Mouse (Mus musculus): ENCODE measurements at regions not wholly inside any gene's neighbourhood (a gene's known extent, or its start where the extent isn't known, plus 50 kb on each side); places are given as distances from the start of the nearest gene placed in this dataset.
A peak's percentile ranks its signal among the peaks of the same experiment; 100 is the strongest.

- Histone ChIP-seq H3K4me3 (replicated peaks; ENCODE audit: low read length) (peak overlapping the region; percentile 90), H3K27ac (peak overlapping the region; percentile 100), H3K4me1 (replicated peaks; ENCODE audit: control insufficient read depth, insufficient read depth, low read length) (no peaks in the 10 kb centered on the region), H3K9me3 (ENCODE audit: control insufficient read depth, low read length) (no peaks in the 10 kb centered on the region), H3K4me2 (replicated peaks) (peak overlapping the region; percentile 87), H3K9ac (peak overlapping the region; percentile 100), H3K27me3 (ENCODE audit: control insufficient read depth, insufficient read depth, low read length) (no peaks in the 10 kb centered on the region), H3K36me3 (replicated peaks; ENCODE audit: control insufficient read depth, insufficient read depth) (peaks cover 10% of the 10 kb centered on the region; the same call in 1 of the 2 replicates)
- WGBS = 6% methylated on average over 5 of the region's 5 CpGs
- DNase-seq (ENCODE audit: low spot score) (peak; percentile 60), ATAC-seq (ENCODE audit: low FRiP score) (no peak)
Measured at GRCm38 (mm10) chr13:83728421-83729010, 224.7 kb downstream of the Mef2c start.

GRCm38 (mm10) chr13:83729331-83730009 is 225.6 kb downstream of the Mef2c start:
- no peaks in the 10 kb centered on the region for H3K9me3 ChIP-seq (ENCODE audit: control insufficient read depth, low read length)
- H3K27me3 ChIP-seq (ENCODE audit: control insufficient read depth, insufficient read depth, low read length) = no peaks in the 10 kb centered on the region
- H3K36me3 ChIP-seq (replicated peaks; ENCODE audit: control insufficient read depth, insufficient read depth) = peaks cover 10% of the 10 kb centered on the region; the same call in 1 of the 2 replicates
- peak overlapping the region; percentile 90 for H3K4me3 ChIP-seq (replicated peaks; ENCODE audit: low read length)
- peak overlapping the region; percentile 100 for H3K9ac ChIP-seq
- peak overlapping the region; percentile 87 for H3K4me2 ChIP-seq (replicated peaks)
- H3K4me1 ChIP-seq (replicated peaks; ENCODE audit: control insufficient read depth, insufficient read depth, low read length) = no peaks in the 10 kb centered on the region
- under 1% methylated on average over 33 of the region's 33 CpGs for WGBS
- peak overlapping the region; percentile 100 for H3K27ac ChIP-seq
- DNase-seq (ENCODE audit: low spot score) (peak; percentile 82), ATAC-seq (ENCODE audit: low FRiP score) (peak; percentile 12)

- ATAC-seq (ENCODE audit: low FRiP score) = no peak
- peak; percentile 55 for DNase-seq (ENCODE audit: low spot score)
- WGBS = under 1% methylated on average over 16 of the region's 16 CpGs
- Histone ChIP-seq H3K4me3 (replicated peaks; ENCODE audit: low read length) (peak overlapping the region; percentile 90), H3K27ac (peak overlapping the region; percentile 100), H3K9me3 (ENCODE audit: control insufficient read depth, low read length) (no peaks in the 10 kb centered on the region), H3K36me3 (replicated peaks; ENCODE audit: control insufficient read depth, insufficient read depth) (peaks cover 12% of the 10 kb centered on the region), H3K4me1 (replicated peaks; ENCODE audit: control insufficient read depth, insufficient read depth, low read length) (no peaks in the 10 kb centered on the region), H3K9ac (peak overlapping the region; percentile 100), H3K4me2 (replicated peaks) (peak overlapping the region; percentile 87), H3K27me3 (ENCODE audit: control insufficient read depth, insufficient read depth, low read length) (no peaks in the 10 kb centered on the region)
Measured at GRCm38 (mm10) chr13:83730155-83730712, 226.4 kb downstream of the Mef2c start.

- ATAC-seq (ENCODE audit: low FRiP score) = peak; percentile 78
- 0% methylated on average over 85 of the region's 91 CpGs for WGBS
- peak overlapping the region; percentile 100 for H3K9ac ChIP-seq
- H3K36me3 ChIP-seq (replicated peaks; ENCODE audit: control insufficient read depth, insufficient read depth) = peaks cover 18% of the 10 kb centered on the region
- H3K27me3 ChIP-seq (ENCODE audit: control insufficient read depth, insufficient read depth, low read length) = no peaks in the 10 kb centered on the region
- no peaks in the 10 kb centered on the region for H3K9me3 ChIP-seq (ENCODE audit: control insufficient read depth, low read length)
- no peaks in the 10 kb centered on the region for H3K4me1 ChIP-seq (replicated peaks; ENCODE audit: control insufficient read depth, insufficient read depth, low read length)
- peak; percentile 78 for DNase-seq (ENCODE audit: low spot score)
- H3K4me3 ChIP-seq (replicated peaks; ENCODE audit: low read length) = peak overlapping the region; percentile 90
- peak overlapping the region; percentile 87 for H3K4me2 ChIP-seq (replicated peaks)
- peak overlapping the region; percentile 100 for H3K27ac ChIP-seq
Measured at GRCm38 (mm10) chr13:83730713-83731480, 227.1 kb downstream of the Mef2c start.

GRCm38 (mm10) chr13:83731481-83732006 is 227.7 kb downstream of the Mef2c start:
- Histone ChIP-seq H3K4me3 (replicated peaks; ENCODE audit: low read length) (peak overlapping the region; percentile 90), H3K27me3 (ENCODE audit: control insufficient read depth, insufficient read depth, low read length) (no peaks in the 10 kb centered on the region), H3K4me1 (replicated peaks; ENCODE audit: control insufficient read depth, insufficient read depth, low read length) (no peaks in the 10 kb centered on the region), H3K36me3 (replicated peaks; ENCODE audit: control insufficient read depth, insufficient read depth) (peaks cover 22% of the 10 kb centered on the region), H3K4me2 (replicated peaks) (peak overlapping the region; percentile 87), H3K9me3 (ENCODE audit: control insufficient read depth, low read length) (no peaks in the 10 kb centered on the region), H3K9ac (peak overlapping the region; percentile 100), H3K27ac (peak overlapping the region; percentile 100)
- under 1% methylated on average over 10 of the region's 10 CpGs for WGBS
- ATAC-seq (ENCODE audit: low FRiP score) (no peak; the same call in 1 of the 2 replicates), DNase-seq (ENCODE audit: low spot score) (peak; percentile 69)

GRCm38 (mm10) chr13:83732283-83733121 is 228.7 kb downstream of the Mef2c start:
- Histone ChIP-seq H3K4me3 (replicated peaks; ENCODE audit: low read length) (peak overlapping the region; percentile 90), H3K9me3 (ENCODE audit: control insufficient read depth, low read length) (no peaks in the 10 kb centered on the region), H3K36me3 (replicated peaks; ENCODE audit: control insufficient read depth, insufficient read depth) (peaks cover 28% of the 10 kb centered on the region), H3K27ac (peak overlapping the region; percentile 100), H3K4me2 (replicated peaks) (peak overlapping the region; percentile 87), H3K9ac (peak overlapping the region; percentile 100), H3K4me1 (replicated peaks; ENCODE audit: control insufficient read depth, insufficient read depth, low read length) (no peaks in the 10 kb centered on the region), H3K27me3 (ENCODE audit: control insufficient read depth, insufficient read depth, low read length) (no peaks in the 10 kb centered on the region)
- peak; percentile 80 for DNase-seq (ENCODE audit: low spot score)
- 1% methylated on average over 30 of the region's 31 CpGs for WGBS
- ATAC-seq (ENCODE audit: low FRiP score) = peak; percentile 38

- Histone ChIP-seq H3K27ac (peak overlapping the region; percentile 100), H3K4me3 (replicated peaks; ENCODE audit: low read length) (peak overlapping the region; percentile 90), H3K9ac (peak overlapping the region; percentile 100), H3K9me3 (ENCODE audit: control insufficient read depth, low read length) (no peaks in the 10 kb centered on the region), H3K36me3 (replicated peaks; ENCODE audit: control insufficient read depth, insufficient read depth) (peaks cover 37% of the 10 kb centered on the region), H3K27me3 (ENCODE audit: control insufficient read depth, insufficient read depth, low read length) (no peaks in the 10 kb centered on the region), H3K4me2 (replicated peaks) (peak overlapping the region; percentile 87), H3K4me1 (replicated peaks; ENCODE audit: control insufficient read depth, insufficient read depth, low read length) (no peaks in the 10 kb centered on the region)
- peak; percentile 67 for DNase-seq (ENCODE audit: low spot score)
- under 1% methylated on average over 24 of the region's 24 CpGs for WGBS
- no peak for ATAC-seq (ENCODE audit: low FRiP score)
Measured at GRCm38 (mm10) chr13:83733231-83733990, 229.6 kb downstream of the Mef2c start.

Data from hindbrain, embryonic 14.5 days (tissue).